Mouse (Mus musculus): ENCODE data around the gene Polr3f.

DNA sequence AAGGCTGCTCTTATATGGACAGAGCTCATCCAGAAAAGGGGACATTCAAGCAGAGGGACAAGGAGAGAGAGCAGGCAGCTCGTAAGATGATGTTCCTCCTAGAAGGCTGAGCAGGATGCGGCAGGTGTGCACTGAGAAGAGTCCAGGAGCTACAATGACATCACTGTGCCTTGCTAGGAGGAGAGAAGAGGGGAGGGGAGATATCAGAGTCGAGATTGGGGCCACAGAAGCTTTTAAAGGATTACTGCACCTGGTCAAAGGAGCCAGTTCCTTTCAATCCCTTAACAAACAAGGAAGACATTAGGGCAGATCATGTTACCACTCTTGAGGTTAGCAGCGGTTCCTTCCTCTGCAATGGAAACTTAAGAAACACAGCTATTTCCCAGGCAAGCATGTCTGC lies 20.0 kb downstream of the Polr3f start:
- TF ChIP-seq CTCF (IDR thresholded peaks at IDR 0.05; ENCODE audit: insufficient read depth, low read depth, low read length) (no peak), POLR2A (IDR thresholded peaks at IDR 0.05; ENCODE audit: insufficient read depth, low read depth, low read length) (no peak)

Measured in olfactory bulb, adult 2 months (tissue).